Mouse (Mus musculus): ENCODE results near the gene Olfr308. TPM values are rescaled to one million over a fixed set of nuclear protein-coding genes. Genes with fewer than 3 reads are reported as not detected.

Gene Olfr308
- polyA plus RNA-seq, 1 experiment from 2014 or later: not detected

Small RNA genes within 50 kb of the gene (microRNA-seq; reads per million reads assigned to microRNA genes)
- gene Gm23192: not detected

Other genes with a start within 250 kb of the Olfr308 start
- gene Vmn2r75, start 153.9 kb downstream of the Olfr308 start, polyA plus RNA-seq (2014; fragmentation: Nextera tagmentation; extraction: Ambion mirVana): not detected in 2 replicates
- not detected in 2 replicates for gene Vmn2r76, start 79.3 kb downstream of the Olfr308 start, polyA plus RNA-seq (2014; fragmentation: Nextera tagmentation; extraction: Ambion mirVana)
- gene Olfr310, start 48.5 kb downstream of the Olfr308 start, polyA plus RNA-seq (2014; fragmentation: Nextera tagmentation; extraction: Ambion mirVana): not detected in 2 replicates
- not detected in 2 replicates for gene Olfr309, start 11.9 kb downstream of the Olfr308 start, polyA plus RNA-seq (2014; fragmentation: Nextera tagmentation; extraction: Ambion mirVana)
- not detected in 2 replicates for gene Olfr307, start 12.0 kb upstream of the Olfr308 start, polyA plus RNA-seq (2014; fragmentation: Nextera tagmentation; extraction: Ambion mirVana)
- gene Olfr305, start 41.3 kb upstream of the Olfr308 start, polyA plus RNA-seq (2014; fragmentation: Nextera tagmentation; extraction: Ambion mirVana): not detected in 2 replicates
- gene Olfr304, start 61.0 kb upstream of the Olfr308 start, polyA plus RNA-seq (2014; fragmentation: Nextera tagmentation; extraction: Ambion mirVana): not detected in 2 replicates
- gene Olfr303, start 72.2 kb upstream of the Olfr308 start, polyA plus RNA-seq (2014; fragmentation: Nextera tagmentation; extraction: Ambion mirVana): not detected in 2 replicates
- gene Olfr301, start 78.2 kb upstream of the Olfr308 start, polyA plus RNA-seq (2014; fragmentation: Nextera tagmentation; extraction: Ambion mirVana): not detected in 2 replicates
- not detected in 2 replicates for gene Olfr299, start 134.3 kb upstream of the Olfr308 start, polyA plus RNA-seq (2014; fragmentation: Nextera tagmentation; extraction: Ambion mirVana)
- gene Olfr298, start 166.9 kb upstream of the Olfr308 start, polyA plus RNA-seq (2014; fragmentation: Nextera tagmentation; extraction: Ambion mirVana): not detected in 2 replicates
- not detected in 2 replicates for gene Olfr297, start 194.3 kb upstream of the Olfr308 start, polyA plus RNA-seq (2014; fragmentation: Nextera tagmentation; extraction: Ambion mirVana)

Data from kidney, embryonic 14.5 days (tissue).